Mouse (Mus musculus) neutrophil, adult 83 days (primary cell): ENCODE measurements around the gene Fam76a. TPM values are rescaled to one million over a fixed set of nuclear protein-coding genes. Genes with fewer than 3 reads are reported as not detected.

Source experiments
- total RNA-seq, 2 experiments: library from RNA; stranded (reverse); gene quantifications; one replicate each; pipeline ENCODE4 v1.2.4; 2023

Gene Fam76a
- total RNA-seq, result 10 to 100 TPM; 24.4 to 30.4 TPM

DNA sequence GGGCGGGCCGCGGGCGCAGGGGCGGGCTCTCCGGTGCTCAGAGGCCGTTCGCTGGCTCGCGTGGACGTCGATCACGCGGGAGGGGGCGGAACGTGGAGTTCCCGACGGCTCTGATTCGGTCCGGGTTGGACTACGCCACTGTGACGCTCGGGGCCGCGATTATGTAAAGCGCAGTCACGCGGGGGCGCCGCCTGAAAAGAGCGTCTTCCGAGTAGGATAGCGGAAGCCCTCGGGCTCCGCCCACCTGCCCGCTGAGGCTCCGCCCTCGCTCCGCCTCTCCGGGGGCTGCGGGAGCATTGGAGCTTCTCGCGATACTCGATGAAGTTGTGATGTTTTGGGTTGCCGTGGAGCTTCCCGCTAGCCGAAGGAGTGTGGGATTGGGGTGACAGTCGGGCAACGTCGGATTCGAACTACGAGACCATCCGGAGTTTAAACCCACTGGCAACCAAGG is at the start of gene Fam76a:
Gene Fam76a, minus strand, starts transcription at position 1 of the 451 bp plus-strand sequence.

DNA sequence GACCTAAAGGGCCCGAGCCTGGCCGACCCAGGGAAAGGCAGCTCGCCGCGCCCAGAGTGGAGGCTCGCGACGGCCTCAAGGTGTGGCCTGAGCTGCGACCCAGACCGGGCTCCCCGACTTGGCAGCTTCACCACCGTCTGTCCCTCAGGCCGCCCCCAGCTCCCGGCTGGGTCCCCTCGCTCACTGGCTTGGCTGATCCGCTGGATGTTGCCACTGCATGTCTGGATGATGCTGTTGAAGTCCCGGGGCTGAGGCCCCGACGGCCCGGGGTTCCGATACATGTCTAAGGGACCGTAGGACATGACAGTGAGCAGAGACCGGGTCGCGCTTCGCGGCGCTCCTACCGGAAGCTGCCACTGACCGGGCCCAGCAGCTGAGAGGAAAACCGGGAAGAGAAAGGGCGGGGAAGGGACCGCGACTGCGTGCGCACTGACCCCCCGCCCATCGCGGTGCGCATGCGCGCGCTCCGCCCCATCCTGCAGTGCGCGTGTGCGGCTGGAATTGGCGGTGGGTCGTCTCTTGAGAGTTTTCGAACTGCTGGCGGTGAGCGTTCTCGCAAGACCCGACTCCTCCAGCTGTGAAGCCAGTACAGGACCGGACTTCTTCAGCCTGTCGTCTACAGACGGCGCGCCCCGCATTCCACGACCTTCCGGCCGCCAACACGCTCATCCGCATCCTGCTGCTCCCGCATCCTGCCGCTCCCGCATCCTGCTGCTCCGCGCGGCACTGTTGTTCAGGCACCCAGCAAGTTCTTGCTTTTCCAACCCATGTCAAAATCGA is 38.1 kb downstream of the Fam76a start, which contains the start of gene Stx12:
Gene Stx12, minus strand, starts transcription at position 446 of the 780 bp plus-strand sequence.

Other genes with a start within 250 kb of the Fam76a start
- gene Xkr8, start 190.0 kb downstream of the Fam76a start, total RNA-seq, result 1 to 10 TPM; 3.9 to 4.6 TPM
- 1 to 10 TPM; 1.5 to 2.3 TPM for gene Smpdl3b, start 165.3 kb downstream of the Fam76a start, total RNA-seq
- 10 to 100 TPM; 30.1 to 41.2 TPM for gene Rpa2, start 154.2 kb downstream of the Fam76a start, total RNA-seq
- 100 to 1,000 TPM; 101 to 144 TPM for gene Themis2, start 126.2 kb downstream of the Fam76a start, total RNA-seq
- 10 to 100 TPM; 23.3 to 27.0 TPM for gene Ppp1r8, start 79.4 kb downstream of the Fam76a start, total RNA-seq
- gene Stx12, start 38.0 kb downstream of the Fam76a start, total RNA-seq, result 10 to 100 TPM; 18.9 to 21.4 TPM
- gene Fgr, start 51.5 kb upstream of the Fam76a start, total RNA-seq, result 100 to 1,000 TPM; 268 to 295 TPM
- gene Ahdc1, start 88.7 kb upstream of the Fam76a start, total RNA-seq, result 1 to 10 TPM; 6.4 to 7.8 TPM
- gene Wasf2, start 207.9 kb upstream of the Fam76a start, total RNA-seq, result 100 to 1,000 TPM; 230 to 271 TPM